Mouse (Mus musculus) C2C12 (cell line): ENCODE data around the gene Ciz1.

Experiments used
- CTCF ChIP-seq: IDR thresholded peaks from one replicate; pipeline ENCODE4 v1.5.1; 2011; ENCODE audit not compliant: control insufficient read depth, insufficient read depth, insufficient read length
- USF1 ChIP-seq: IDR thresholded peaks from one replicate; pipeline ENCODE4 v1.6.1; 2011; ENCODE audit warnings: low read depth, mild to moderate bottlenecking, control low read depth, moderate library complexity

DNA sequence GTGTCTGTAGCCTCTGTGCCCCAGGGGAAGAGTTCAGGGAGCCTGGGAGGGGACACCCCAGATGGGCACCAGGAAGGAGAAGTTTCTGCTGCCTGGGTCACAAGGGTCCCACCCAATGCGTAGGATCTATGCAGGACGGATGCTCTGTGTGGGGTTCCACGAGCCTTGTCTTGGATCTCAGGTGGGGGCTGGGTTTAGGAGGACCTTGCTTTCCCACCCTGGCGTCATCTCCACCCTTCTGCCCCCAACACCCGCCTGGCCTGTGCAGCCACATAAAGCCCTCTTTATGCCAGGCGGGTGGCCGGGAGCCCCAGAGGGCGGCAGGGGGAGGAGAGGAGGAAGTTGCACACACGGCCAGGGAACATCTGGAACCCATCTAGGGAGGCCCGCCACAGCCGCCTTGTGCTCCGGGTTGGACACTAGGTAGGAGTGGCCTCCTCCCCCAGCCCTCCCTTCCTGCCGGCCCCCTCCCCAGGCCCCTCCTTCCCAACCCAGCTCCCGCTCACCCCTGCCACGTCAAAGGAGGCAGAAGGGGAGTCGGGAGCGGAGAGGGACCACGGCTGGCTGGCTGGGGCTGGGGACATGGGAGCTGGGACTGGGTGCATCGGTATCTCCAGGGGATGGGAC lies 34.2 kb upstream of the Ciz1 start:
- TF ChIP-seq CTCF (no peak), USF1 (no peak)
